Mouse (Mus musculus): ENCODE results near the gene Tbc1d9b. TPM values are rescaled to one million over a fixed set of nuclear protein-coding genes. Genes with fewer than 3 reads are reported as not detected.

The Tbc1d9b gene
- polyA plus RNA-seq, 2 experiments = 8.4 to 9.5 TPM

GRCm38 (mm10) chr11:50211322-50212059 lies 80.3 kb downstream of the Tbc1d9b start:
- peak overlapping the region; percentile 95 for H3K27ac ChIP-seq
- WGBS (ENCODE audit: insufficient replicate concordance) = 83% methylated on average over 3 of the region's 3 CpGs
- DNase-seq (ENCODE audit: low read depth in 3 of 3, low spot score in 3 of 3) (no peak), ATAC-seq (ENCODE audit: insufficient read depth) (no peak)
- peaks cover 26 to 27% of the 10 kb centered on the region in 2 experiments for H3K4me1 ChIP-seq (replicated peaks; ENCODE audit: control insufficient read depth in 2 of 2, insufficient read depth in 2 of 2, low read length in 1 of 2)
- H3K4me3 ChIP-seq (ENCODE audit: insufficient read depth in 1 of 2, low read depth in 2 of 2, low read length in 2 of 2) = peak overlapping the region; percentile 81 to 83
- TF ChIP-seq EP300 (IDR thresholded peaks at IDR 0.05; ENCODE audit: low read depth) = no peak
- no peak for TF ChIP-seq CTCF (IDR thresholded peaks at IDR 0.05; ENCODE audit: low read depth)
- H3K4me2 ChIP-seq (ENCODE audit: low read depth) = peak overlapping the region; percentile 69
- H3K9me3 ChIP-seq (ENCODE audit: control insufficient read depth, low read length) = no peaks in the 10 kb centered on the region
- peak overlapping the region; percentile 85; the same call in 1 of the 2 replicates for H3K9ac ChIP-seq (replicated peaks)
- no peaks in the 10 kb centered on the region for H3K27me3 ChIP-seq (ENCODE audit: control insufficient read depth, insufficient read depth, low read length)
- H3K36me3 ChIP-seq (replicated peaks; ENCODE audit: control insufficient read depth, insufficient read depth, low read depth) = peaks cover 14% of the 10 kb centered on the region

DNA sequence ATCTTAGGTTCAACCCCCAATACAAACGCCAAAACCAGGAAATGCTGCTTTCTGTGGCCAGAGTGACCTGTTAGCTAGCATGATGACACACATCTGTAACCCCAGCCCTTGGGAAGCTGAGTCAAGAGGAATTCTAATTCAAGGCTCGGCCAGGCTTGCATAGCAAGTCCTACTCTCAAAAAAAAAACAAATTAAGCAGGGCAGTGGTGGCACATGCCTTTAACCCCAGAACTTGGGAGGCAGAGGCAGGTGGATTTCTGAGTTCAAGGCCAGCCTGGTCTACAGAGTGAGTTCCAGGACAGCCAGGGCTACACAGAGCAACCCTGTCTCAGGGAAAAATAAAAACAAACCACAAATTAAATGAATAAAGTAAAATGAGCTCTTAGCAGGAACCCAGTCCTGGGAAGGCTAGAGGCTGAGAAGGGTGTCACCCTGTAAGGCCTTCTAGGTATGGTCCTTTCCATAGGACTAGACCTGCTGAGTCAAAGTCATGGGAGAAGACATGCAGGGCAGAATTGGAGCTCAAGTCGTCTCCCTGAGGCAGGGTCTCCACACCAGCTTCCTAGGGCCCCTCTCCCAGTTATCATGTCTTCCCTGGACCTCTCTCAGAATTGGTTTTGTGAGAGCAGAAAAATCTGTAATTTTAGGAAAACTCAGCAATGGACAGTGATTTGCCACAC lies 81.0 kb downstream of the Tbc1d9b start:
- Histone ChIP-seq H3K27me3 (ENCODE audit: control insufficient read depth, insufficient read depth, low read length) (no peaks in the 10 kb centered on the region), H3K36me3 (replicated peaks; ENCODE audit: control insufficient read depth, insufficient read depth, low read depth) (peaks cover 7% of the 10 kb centered on the region), H3K4me3 (ENCODE audit: insufficient read depth in 1 of 2, low read depth in 2 of 2, low read length in 2 of 2) (no peak overlapping the region), H3K4me2 (ENCODE audit: low read depth) (no peak overlapping the region; the same call in 1 of the 2 replicates), H3K9me3 (ENCODE audit: control insufficient read depth, low read length) (no peaks in the 10 kb centered on the region), H3K4me1 (replicated peaks; ENCODE audit: control insufficient read depth in 2 of 2, insufficient read depth in 2 of 2, low read length in 1 of 2) (peaks cover 30 to 33% of the 10 kb centered on the region in 2 experiments), H3K27ac (no peak overlapping the region; the same call in 1 of the 2 replicates), H3K9ac (replicated peaks) (no peak overlapping the region)
- TF ChIP-seq CTCF (IDR thresholded peaks at IDR 0.05; ENCODE audit: low read depth) = no peak
- TF ChIP-seq EP300 (IDR thresholded peaks at IDR 0.05; ENCODE audit: low read depth) = no peak
- 43% methylated on average over 3 of the region's 3 CpGs for WGBS (ENCODE audit: insufficient replicate concordance)
- DNase-seq (ENCODE audit: low read depth in 3 of 3, low spot score in 3 of 3) (no peak), ATAC-seq (ENCODE audit: insufficient read depth) (no peak)

- Histone ChIP-seq H3K36me3 (replicated peaks; ENCODE audit: control insufficient read depth, insufficient read depth, low read depth) (peaks cover under 1% of the 10 kb centered on the region; the same call in 1 of the 2 replicates), H3K4me1 (replicated peaks; ENCODE audit: control insufficient read depth in 2 of 2, insufficient read depth in 2 of 2, low read length in 1 of 2) (peaks cover 32 to 42% of the 10 kb centered on the region in 2 experiments), H3K27ac (peak overlapping the region; percentile 28; the same call in 1 of the 2 replicates), H3K9ac (replicated peaks) (no peak overlapping the region), H3K27me3 (ENCODE audit: control insufficient read depth, insufficient read depth, low read length) (no peaks in the 10 kb centered on the region), H3K4me2 (ENCODE audit: low read depth) (no peak overlapping the region), H3K9me3 (ENCODE audit: control insufficient read depth, low read length) (no peaks in the 10 kb centered on the region), H3K4me3 (ENCODE audit: insufficient read depth in 1 of 2, low read depth in 2 of 2, low read length in 2 of 2) (no peak overlapping the region)
- WGBS (ENCODE audit: insufficient replicate concordance) = 60% methylated on average over 11 of the region's 11 CpGs
- ATAC-seq (ENCODE audit: insufficient read depth) (no peak), DNase-seq (ENCODE audit: low read depth in 3 of 3, low spot score in 3 of 3) (no peak)
- TF ChIP-seq EP300 (IDR thresholded peaks at IDR 0.05; ENCODE audit: low read depth) = no peak
- TF ChIP-seq CTCF (IDR thresholded peaks at IDR 0.05; ENCODE audit: low read depth) = no peak
These were observed 81.9 kb downstream of the Tbc1d9b start for GRCm38 (mm10) chr11:50212848-50213758.

GRCm38 (mm10) chr11:50214631-50215030 lies 83.4 kb downstream of the Tbc1d9b start:
- H3K4me2 ChIP-seq (ENCODE audit: low read depth) = no peak overlapping the region
- H3K9ac ChIP-seq (replicated peaks) = no peak overlapping the region
- no peaks in the 10 kb centered on the region for H3K36me3 ChIP-seq (replicated peaks; ENCODE audit: control insufficient read depth, insufficient read depth, low read depth)
- no peaks in the 10 kb centered on the region for H3K9me3 ChIP-seq (ENCODE audit: control insufficient read depth, low read length)
- H3K27me3 ChIP-seq (ENCODE audit: control insufficient read depth, insufficient read depth, low read length) = no peaks in the 10 kb centered on the region
- no peak overlapping the region for H3K27ac ChIP-seq
- H3K4me3 ChIP-seq (ENCODE audit: insufficient read depth in 1 of 2, low read depth in 2 of 2, low read length in 2 of 2) = no peak overlapping the region
- 79% methylated on average over 6 of the region's 6 CpGs for WGBS (ENCODE audit: insufficient replicate concordance)
- peaks cover 35 to 52% of the 10 kb centered on the region in 2 experiments for H3K4me1 ChIP-seq (replicated peaks; ENCODE audit: control insufficient read depth in 2 of 2, insufficient read depth in 2 of 2, low read length in 1 of 2)
- no peak for ATAC-seq (ENCODE audit: insufficient read depth)
- no peak for TF ChIP-seq EP300 (IDR thresholded peaks at IDR 0.05; ENCODE audit: low read depth)
- TF ChIP-seq CTCF (IDR thresholded peaks at IDR 0.05; ENCODE audit: low read depth) = no peak
- no peak for DNase-seq (ENCODE audit: low read depth in 3 of 3, low spot score in 3 of 3)
